ENCODE assay signal across 10 mouse cellular contexts in genomic region chr17:72938026-72938795, GRCm38 (mm10). TPM values are rescaled to one million over a fixed set of nuclear protein-coding genes. Genes with fewer than 3 reads are reported as not detected.
A peak's percentile ranks its signal among the peaks of the same experiment; 100 is the strongest.
DNase-seq lines count a peak whose midpoint lies in the region; ATAC-seq lines count a peak whose summit lies in the region.
"Had no signal": no experiment of that assay in that cellular context is flagged by ENCODE, and none has a peak within 500 bp of the region (broad histone marks: within the 10 kb centered on the region; RNA-seq: fewer than 3 reads in every experiment).

No protein-coding gene starts in this region.

- H3K27ac ChIP-seq in kidney, embryonic 14.5 days (ENCODE audit: low read depth, low read length), result no peak overlapping the region
- peak overlapping the region; percentile 73 for H3K27ac ChIP-seq in intestine, embryonic 16.5 days (ENCODE audit: low read length)
- H3K27ac ChIP-seq in forebrain, embryonic 14.5 days (ENCODE audit: low read depth, low read length), result no peak overlapping the region
- H3K27ac ChIP-seq: liver, embryonic 14.5 days had no signal

- 72% methylated on average over 11 of the region's 11 CpGs for WGBS in kidney, embryonic 14.5 days
- WGBS in intestine, embryonic 16.5 days, result 64% methylated on average over 11 of the region's 11 CpGs
- WGBS in forebrain, embryonic 14.5 days, result 90% methylated on average over 11 of the region's 11 CpGs

- H3K4me2 ChIP-seq in kidney, embryonic 14.5 days (replicated peaks; ENCODE audit: low read depth, low read length), result no peak overlapping the region
- no peak overlapping the region for H3K4me2 ChIP-seq in intestine, embryonic 16.5 days (ENCODE audit: low read depth, low read length)
- H3K4me2 ChIP-seq in forebrain, embryonic 14.5 days (ENCODE audit: low read length), result no peak overlapping the region

- no peak overlapping the region for H3K9ac ChIP-seq in kidney, embryonic 14.5 days (ENCODE audit: low read depth, low read length)
- H3K9ac ChIP-seq in intestine, embryonic 16.5 days (ENCODE audit: low read depth, low read length), result no peak overlapping the region
- no peak overlapping the region for H3K9ac ChIP-seq in forebrain, embryonic 14.5 days (ENCODE audit: low read length)
- H3K9ac ChIP-seq: liver, embryonic 14.5 days had no signal

- no peaks in the 10 kb centered on the region for H3K27me3 ChIP-seq in kidney, embryonic 14.5 days (ENCODE audit: control insufficient read depth, insufficient read depth, low read length)
- H3K27me3 ChIP-seq in intestine, embryonic 16.5 days (replicated peaks; ENCODE audit: control insufficient read depth, insufficient read depth, low read length), result no peaks in the 10 kb centered on the region
- H3K27me3 ChIP-seq in forebrain, embryonic 14.5 days (replicated peaks; ENCODE audit: control insufficient read depth, insufficient read depth, low read length), result no peaks in the 10 kb centered on the region

- peak; percentile 51 for DNase-seq in kidney, postnatal 10 days
- peak; percentile 57 for DNase-seq in Muller cell, postnatal 12 days (ENCODE audit: inconsistent ontology term)
- peak; percentile 53 to 64 for DNase-seq in gastrocnemius, adult 8-10 months (ENCODE audit: low spot score in 2 of 2)
- no peak for DNase-seq in forebrain, embryonic 14.5 days (ENCODE audit: low spot score)
- no peak for DNase-seq in urinary bladder, adult 2 months (ENCODE audit: low spot score)
- DNase-seq in cerebellum, adult 11 months, result no peak

- peaks cover 45% of the 10 kb centered on the region for H3K36me3 ChIP-seq in kidney, embryonic 14.5 days (ENCODE audit: control insufficient read depth, insufficient read depth, low read length)
- H3K36me3 ChIP-seq in intestine, embryonic 16.5 days (ENCODE audit: control insufficient read depth, insufficient read depth, low read length), result peaks cover 18% of the 10 kb centered on the region
- H3K36me3 ChIP-seq in forebrain, embryonic 14.5 days (ENCODE audit: control insufficient read depth, insufficient read depth, low read length), result peaks cover 37% of the 10 kb centered on the region
- H3K36me3 ChIP-seq: G1E had no signal

- no peak for ATAC-seq in kidney, embryonic 14.5 days (ENCODE audit: low FRiP score, low TSS enrichment)
- peak; percentile 72 for ATAC-seq in intestine, embryonic 16.5 days
- no peak for ATAC-seq in forebrain, embryonic 14.5 days

- peaks cover 19% of the 10 kb centered on the region for H3K4me1 ChIP-seq in kidney, embryonic 14.5 days (ENCODE audit: control insufficient read depth, insufficient read depth, low read length)
- peaks cover 46% of the 10 kb centered on the region for H3K4me1 ChIP-seq in intestine, embryonic 16.5 days (ENCODE audit: control insufficient read depth, insufficient read depth, low read length)
- H3K4me1 ChIP-seq in forebrain, embryonic 14.5 days (ENCODE audit: control insufficient read depth, insufficient read depth, low read length), result no peaks in the 10 kb centered on the region

- H3K9me3 ChIP-seq in kidney, embryonic 14.5 days (ENCODE audit: control insufficient read depth, low read length), result peaks cover 3% of the 10 kb centered on the region; the same call in 1 of the 2 replicates
- no peaks in the 10 kb centered on the region for H3K9me3 ChIP-seq in intestine, embryonic 16.5 days (ENCODE audit: control insufficient read depth, low read length)
- H3K9me3 ChIP-seq in forebrain, embryonic 14.5 days (replicated peaks; ENCODE audit: control insufficient read depth, low read length), result peaks cover 3% of the 10 kb centered on the region; the same call in 1 of the 2 replicates

- no peak overlapping the region for H3K4me3 ChIP-seq in kidney, embryonic 14.5 days (ENCODE audit: low read length)
- H3K4me3 ChIP-seq in intestine, embryonic 16.5 days (ENCODE audit: low read length), result no peak overlapping the region
- no peak overlapping the region for H3K4me3 ChIP-seq in forebrain, embryonic 14.5 days (ENCODE audit: low read depth, low read length)

RNA-seq across cellular contexts. Expression of gene Lbh, which starts 20.1 kb away (rescaled TPM):
- polyA plus RNA-seq in kidney, embryonic 14.5 days (2014; fragmentation: Nextera tagmentation; extraction: Ambion mirVana), result 10.5 and 14.2 TPM in 2 replicates
- 1 to 10 TPM; 5.3 to 6.1 (median 5.8) TPM for total RNA-seq in gastrocnemius, adult 8-10 months (2022)
- polyA plus RNA-seq in intestine, embryonic 16.5 days (2015; fragmentation: Nextera tagmentation; extraction: Ambion mirVana), result 5.5 and 7.6 TPM in 2 replicates
- polyA plus RNA-seq in forebrain, embryonic 14.5 days (2014; fragmentation: Nextera tagmentation; extraction: Ambion mirVana), result 8.1 and 8.7 TPM in 2 replicates
- polyA plus RNA-seq in urinary bladder, adult 2 months (2012; rRNA removed), result 42.9 and 49.5 TPM in 2 replicates

Comparison
In these comparisons a context has a peak if more than half of its experiments do, and no peak if none do; other contexts are left out.
1. DNase-seq: peak in kidney, postnatal 10 days (single experiment), Muller cell, postnatal 12 days (single experiment) and gastrocnemius, adult 8-10 months (2 of 2); none in forebrain, embryonic 14.5 days (single experiment), urinary bladder, adult 2 months (single experiment) and cerebellum, adult 11 months (single experiment).